Mouse (Mus musculus): Measurements from ENCODE around the gene Pdcd4.
"Not testable (repeated sequence)": the region's sequence is repeated elsewhere in the genome, so short reads cannot be mapped to it uniquely, and the experiment has no call there.

Gene Pdcd4

GRCm38 (mm10) chr19:53962511-53962910 lies 70.5 kb downstream of the Pdcd4 start:
- no peak for DNase-seq

- not testable (repeated sequence) for DNase-seq
Measured at GRCm38 (mm10) chr19:53964347-53964746, 72.3 kb downstream of the Pdcd4 start.

- no peak for DNase-seq
Measured at GRCm38 (mm10) chr19:53964910-53965633, 73.0 kb downstream of the Pdcd4 start.

- no peak for DNase-seq
Measured at GRCm38 (mm10) chr19:53969226-53969625, 77.2 kb downstream of the Pdcd4 start.

GRCm38 (mm10) chr19:53971938-53972337 lies 79.9 kb downstream of the Pdcd4 start:
- no peak for DNase-seq

- DNase-seq: no peak
Measured at GRCm38 (mm10) chr19:53973656-53974055, 81.6 kb downstream of the Pdcd4 start.

All from right cerebral cortex, adult 18-20 months (tissue).